Mouse (Mus musculus): ENCODE measurements around the gene Ndufb6. TPM values are rescaled to one million over a fixed set of nuclear protein-coding genes. Genes with fewer than 3 reads are reported as not detected.

Gene Ndufb6
- polyA plus RNA-seq, 1 experiment: 59.3 TPM

DNA sequence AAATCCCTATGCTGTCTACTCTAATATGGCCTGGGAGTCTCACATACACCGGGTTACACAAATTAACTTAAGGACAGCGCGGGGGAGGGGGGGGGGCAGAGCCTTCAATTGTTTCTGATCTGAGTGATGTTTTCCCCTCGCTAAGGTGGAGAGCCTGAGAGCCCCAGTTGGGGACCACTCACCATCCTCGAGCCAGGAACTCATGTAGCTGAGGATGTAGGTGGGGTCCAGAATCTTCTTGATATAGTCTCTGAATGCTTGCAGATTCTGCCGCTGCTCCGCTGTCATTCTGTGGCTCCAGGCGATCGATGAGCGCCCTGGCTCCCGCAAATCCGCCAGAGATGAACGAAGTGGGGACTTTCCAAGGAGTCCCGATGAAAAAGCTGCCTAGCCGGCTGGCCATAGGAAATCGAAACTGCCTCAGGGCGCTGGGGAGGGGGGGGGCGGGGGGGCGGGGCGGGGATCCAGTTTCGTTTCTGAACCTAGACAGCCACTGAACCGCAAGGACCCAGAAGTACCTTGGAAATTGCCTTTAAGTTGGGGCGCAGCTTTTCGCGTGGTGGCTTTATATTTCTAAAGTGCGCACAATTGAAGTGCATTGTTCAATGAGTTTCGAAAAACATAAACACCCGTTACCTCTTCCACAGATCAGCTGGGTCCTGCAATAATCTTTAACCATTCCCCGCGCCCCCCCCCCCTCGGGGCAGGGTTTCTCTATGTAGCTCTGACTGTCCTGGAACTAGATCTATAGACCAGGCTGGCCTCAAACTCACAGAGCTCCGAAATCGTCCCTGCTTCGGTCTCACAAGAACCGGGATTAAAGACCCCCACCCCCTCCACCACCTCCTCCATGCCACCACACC lies 39.6 kb downstream of the Ndufb6 start, which contains the start of gene Ddx58:
TSS of gene Ddx58 (minus strand) at position 420 of the 863 bp plus-strand sequence.
- peak; percentile 61 for DNase-seq
- TF ChIP-seq CTCF (IDR thresholded peaks at IDR 0.05; ENCODE audit: insufficient read depth, low read length) (no peak), POLR2A (IDR thresholded peaks at IDR 0.05; ENCODE audit: borderline replicate concordance, extremely low read depth, low read depth, low read length) (0 out of 2 replicates have a peak, but pooled peaks have one; percentile 40)
- 2% methylated on average over 35 of the region's 35 CpGs for WGBS
- peak within 1 kb of the TSS; percentile 92 for H3K4me3 ChIP-seq (replicated peaks; ENCODE audit: extremely low read depth, low read depth, low read length)
- peaks cover 6% of the 10 kb centered on the region for H3K4me1 ChIP-seq (ENCODE audit: control insufficient read depth, insufficient read depth, low read length)

DNA sequence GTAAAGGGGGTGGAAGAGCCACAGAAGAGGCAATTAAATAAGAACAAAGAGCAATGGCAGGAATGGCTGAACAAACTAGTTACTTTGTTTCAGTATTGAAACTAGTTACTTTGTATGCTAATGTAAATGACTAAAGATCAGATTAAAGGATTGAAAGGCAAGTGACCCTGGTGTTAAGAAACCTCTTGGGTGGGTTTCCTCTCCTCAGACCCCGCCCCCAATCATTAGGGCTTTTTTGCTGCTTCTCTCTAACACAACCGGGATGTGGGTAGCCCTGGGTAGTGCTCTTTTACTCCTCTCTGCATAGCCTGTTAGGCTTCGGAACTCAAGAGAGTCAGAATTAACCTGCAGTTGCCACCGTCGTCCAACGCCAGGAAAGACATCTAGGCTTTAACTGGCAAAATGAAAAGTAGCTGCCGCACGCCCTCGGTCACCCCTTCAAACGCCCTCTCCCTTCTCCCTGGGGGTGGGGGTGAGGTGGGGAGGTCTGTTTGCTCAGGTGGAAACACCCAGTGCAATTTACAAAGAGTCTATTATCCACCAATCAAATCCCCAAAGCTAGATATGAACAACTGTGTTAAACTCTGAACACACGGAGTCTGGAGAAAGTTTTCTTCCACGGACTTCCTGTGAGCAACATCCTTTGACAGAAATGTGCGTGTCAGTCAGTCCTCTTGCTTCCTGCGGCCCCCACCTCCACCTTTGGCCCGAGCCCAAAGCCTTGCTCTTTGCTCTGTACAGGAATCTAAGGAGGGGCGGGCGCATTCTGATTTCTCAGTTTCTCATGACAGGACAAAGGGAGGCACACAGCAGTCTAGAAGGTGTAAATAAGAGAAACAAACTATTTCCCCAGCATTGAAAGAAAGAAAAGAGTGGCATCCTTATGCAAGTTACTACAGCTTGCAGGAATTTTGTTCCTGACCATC lies 40.5 kb downstream of the Ndufb6 start:
- TF ChIP-seq POLR2A (IDR thresholded peaks at IDR 0.05; ENCODE audit: borderline replicate concordance, extremely low read depth, low read depth, low read length): no peak
- TF ChIP-seq CTCF (IDR thresholded peaks at IDR 0.05; ENCODE audit: insufficient read depth, low read length): no peak
- 1% methylated on average over 17 of the region's 17 CpGs for WGBS
- DNase-seq: peak; percentile 67
- peaks cover 6% of the 10 kb centered on the region for H3K4me1 ChIP-seq (ENCODE audit: control insufficient read depth, insufficient read depth, low read length)
- H3K4me3 ChIP-seq (replicated peaks; ENCODE audit: extremely low read depth, low read depth, low read length): peak overlapping the region; percentile 92

DNA sequence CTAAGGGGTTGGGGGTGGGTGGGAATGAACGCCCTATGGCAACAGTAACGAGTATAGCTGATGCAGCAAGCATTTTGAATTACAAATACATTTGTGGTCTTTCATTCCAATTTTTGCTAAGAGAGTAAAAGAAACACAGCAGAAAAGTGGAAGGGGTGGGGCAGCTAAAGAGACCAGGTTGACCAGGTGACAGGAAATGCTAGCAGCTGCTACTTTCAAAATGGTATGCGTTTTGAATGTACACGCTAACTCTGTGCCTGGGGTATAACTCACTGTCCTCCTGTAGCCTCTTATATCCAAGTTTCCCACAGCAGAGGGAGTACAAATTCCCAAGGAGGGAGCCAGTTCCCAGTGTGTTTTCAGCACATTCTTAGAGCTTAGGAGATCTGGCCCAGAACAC lies 42.4 kb downstream of the Ndufb6 start:
- WGBS: 71% methylated on average over 4 of the region's 4 CpGs
- H3K4me3 ChIP-seq (replicated peaks; ENCODE audit: extremely low read depth, low read depth, low read length): no peak overlapping the region
- TF ChIP-seq POLR2A (IDR thresholded peaks at IDR 0.05; ENCODE audit: borderline replicate concordance, extremely low read depth, low read depth, low read length) (no peak), CTCF (IDR thresholded peaks at IDR 0.05; ENCODE audit: insufficient read depth, low read length) (no peak)
- peaks cover 6% of the 10 kb centered on the region for H3K4me1 ChIP-seq (ENCODE audit: control insufficient read depth, insufficient read depth, low read length)
- no peak for DNase-seq

DNA sequence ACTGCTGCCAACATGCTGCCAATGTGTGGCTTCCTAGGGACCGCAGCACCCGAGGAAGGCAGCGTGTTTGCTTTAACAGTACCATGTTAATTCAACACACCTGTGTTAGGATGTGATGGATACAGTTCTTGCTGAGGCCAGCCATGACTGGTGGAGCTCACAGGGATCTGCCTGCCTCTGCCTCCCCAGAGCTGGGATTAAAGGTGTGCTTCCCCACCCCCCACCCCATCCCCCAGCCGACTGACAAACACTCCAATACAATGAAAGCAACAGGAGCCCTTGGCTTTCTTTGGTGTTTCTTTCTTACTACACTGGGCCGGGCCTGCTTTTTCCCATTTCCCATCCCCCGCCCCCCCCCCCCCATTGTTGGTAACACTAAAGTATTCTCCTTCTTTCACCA lies 45.0 kb downstream of the Ndufb6 start:
- Histone ChIP-seq H3K4me1 (ENCODE audit: control insufficient read depth, insufficient read depth, low read length) (peaks cover 2% of the 10 kb centered on the region; the same call in 1 of the 2 replicates), H3K4me3 (replicated peaks; ENCODE audit: extremely low read depth, low read depth, low read length) (no peak overlapping the region)
- no peak for TF ChIP-seq POLR2A (IDR thresholded peaks at IDR 0.05; ENCODE audit: borderline replicate concordance, extremely low read depth, low read depth, low read length)
- no peak for TF ChIP-seq CTCF (IDR thresholded peaks at IDR 0.05; ENCODE audit: insufficient read depth, low read length)
- WGBS: 78% methylated on average over 6 of the region's 6 CpGs
- no peak for DNase-seq

DNA sequence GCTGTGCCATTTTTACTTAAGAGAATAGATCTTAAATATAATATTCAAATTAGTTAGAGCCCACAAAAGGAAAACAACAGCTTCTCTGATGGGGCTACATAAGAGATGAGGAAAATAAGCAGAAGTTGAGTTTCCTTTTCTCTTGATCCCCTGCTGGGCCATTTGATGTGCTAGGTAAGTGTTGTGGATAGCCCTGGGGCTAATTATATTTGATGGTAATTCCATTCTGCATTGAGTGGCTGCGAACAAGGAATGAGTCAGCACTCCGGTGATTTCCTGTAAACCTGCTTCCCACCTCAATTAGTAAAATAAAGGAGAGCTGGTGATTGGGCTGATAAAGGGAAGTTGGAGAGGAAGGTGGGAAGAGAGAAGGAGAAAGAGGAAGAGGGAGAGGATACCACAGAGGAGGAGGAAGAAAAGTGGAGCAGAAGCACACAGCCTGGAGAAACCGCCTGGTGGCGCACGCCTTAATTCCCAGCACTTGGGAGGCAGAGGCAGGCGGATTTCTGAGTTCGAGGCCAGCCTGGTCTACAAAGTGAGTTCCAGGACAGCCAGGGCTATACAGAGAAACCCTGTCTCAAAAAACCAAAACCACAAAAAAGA lies 46.1 kb downstream of the Ndufb6 start:
- TF ChIP-seq CTCF (IDR thresholded peaks at IDR 0.05; ENCODE audit: insufficient read depth, low read length) (no peak), POLR2A (IDR thresholded peaks at IDR 0.05; ENCODE audit: borderline replicate concordance, extremely low read depth, low read depth, low read length) (no peak)
- WGBS: 90% methylated on average over 7 of the region's 7 CpGs
- DNase-seq: no peak
- no peak overlapping the region for H3K4me3 ChIP-seq (replicated peaks; ENCODE audit: extremely low read depth, low read depth, low read length)
- peaks cover 2% of the 10 kb centered on the region; the same call in 1 of the 2 replicates for H3K4me1 ChIP-seq (ENCODE audit: control insufficient read depth, insufficient read depth, low read length)

DNA sequence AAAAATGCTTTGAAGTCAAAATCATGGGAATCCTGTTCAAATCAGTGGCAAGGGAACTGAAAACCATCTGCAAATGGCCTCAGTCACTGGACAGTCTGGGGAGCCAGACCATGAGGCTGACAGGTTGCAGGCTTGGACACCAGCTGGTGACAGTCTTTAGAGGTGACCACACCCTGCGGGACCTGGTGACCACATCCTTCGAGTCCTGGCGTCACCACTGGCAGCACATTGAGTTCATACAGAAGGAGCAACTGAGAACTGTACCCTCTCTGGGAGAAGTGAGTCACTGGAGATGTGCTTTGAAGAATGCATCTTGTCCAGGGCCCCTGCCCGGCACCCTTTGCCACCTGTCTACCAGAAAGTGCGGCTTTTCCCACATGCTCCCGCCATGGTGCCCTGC lies 49.5 kb downstream of the Ndufb6 start:
- TF ChIP-seq CTCF (IDR thresholded peaks at IDR 0.05; ENCODE audit: insufficient read depth, low read length): no peak
- Histone ChIP-seq H3K4me1 (ENCODE audit: control insufficient read depth, insufficient read depth, low read length) (no peaks in the 10 kb centered on the region), H3K4me3 (replicated peaks; ENCODE audit: extremely low read depth, low read depth, low read length) (no peak overlapping the region)
- WGBS: 91% methylated on average over 6 of the region's 6 CpGs
- no peak for DNase-seq

DNA sequence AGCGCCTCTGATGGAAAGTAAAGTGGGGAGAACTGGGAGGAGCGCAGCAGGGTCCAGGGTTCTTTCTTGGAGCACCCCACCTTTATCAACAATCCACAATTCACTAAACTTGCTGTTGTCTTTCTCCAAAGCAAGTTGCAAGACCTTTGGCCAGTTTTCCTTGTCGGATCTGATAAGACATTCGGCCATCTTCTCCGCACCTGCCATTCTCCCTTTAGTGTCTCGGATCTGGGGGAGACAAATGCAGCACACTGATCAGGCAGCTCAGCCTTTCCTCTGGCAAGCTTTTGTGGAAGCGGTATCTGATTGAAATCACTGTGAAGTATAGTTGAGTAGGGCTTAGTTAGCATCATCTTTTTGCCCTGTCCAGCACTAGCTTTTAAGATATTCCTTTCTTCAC lies 51.3 kb downstream of the Ndufb6 start:
- Histone ChIP-seq H3K4me1 (ENCODE audit: control insufficient read depth, insufficient read depth, low read length) (no peaks in the 10 kb centered on the region), H3K4me3 (replicated peaks; ENCODE audit: extremely low read depth, low read depth, low read length) (no peak overlapping the region)
- TF ChIP-seq POLR2A (IDR thresholded peaks at IDR 0.05; ENCODE audit: borderline replicate concordance, extremely low read depth, low read depth, low read length) (no peak), CTCF (IDR thresholded peaks at IDR 0.05; ENCODE audit: insufficient read depth, low read length) (no peak)
- DNase-seq: no peak
- 90% methylated on average over 7 of the region's 7 CpGs for WGBS

DNA sequence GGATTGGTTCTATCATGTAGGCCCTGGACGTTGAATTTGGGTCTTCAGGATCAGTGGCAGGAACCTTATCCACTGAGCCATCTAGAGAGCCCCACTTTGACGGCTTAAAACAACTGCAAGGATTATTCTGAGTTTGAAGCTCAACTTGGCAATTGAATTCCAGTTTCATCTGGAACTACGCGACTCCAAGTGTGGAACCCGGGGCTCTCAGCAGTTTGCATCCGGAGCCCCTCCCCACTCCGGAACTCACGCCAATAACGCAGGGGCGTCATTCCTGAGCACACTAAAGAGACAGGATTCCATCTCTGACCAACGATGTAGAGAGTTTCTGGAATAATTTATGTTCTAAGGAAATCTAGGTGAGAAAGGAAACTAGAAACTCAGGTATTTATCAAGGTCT lies 52.1 kb downstream of the Ndufb6 start:
- DNase-seq: no peak
- no peak for TF ChIP-seq POLR2A (IDR thresholded peaks at IDR 0.05; ENCODE audit: borderline replicate concordance, extremely low read depth, low read depth, low read length)
- no peak for TF ChIP-seq CTCF (IDR thresholded peaks at IDR 0.05; ENCODE audit: insufficient read depth, low read length)
- Histone ChIP-seq H3K4me3 (replicated peaks; ENCODE audit: extremely low read depth, low read depth, low read length) (no peak overlapping the region), H3K4me1 (ENCODE audit: control insufficient read depth, insufficient read depth, low read length) (no peaks in the 10 kb centered on the region)
- 70% methylated on average over 11 of the region's 11 CpGs for WGBS

DNA sequence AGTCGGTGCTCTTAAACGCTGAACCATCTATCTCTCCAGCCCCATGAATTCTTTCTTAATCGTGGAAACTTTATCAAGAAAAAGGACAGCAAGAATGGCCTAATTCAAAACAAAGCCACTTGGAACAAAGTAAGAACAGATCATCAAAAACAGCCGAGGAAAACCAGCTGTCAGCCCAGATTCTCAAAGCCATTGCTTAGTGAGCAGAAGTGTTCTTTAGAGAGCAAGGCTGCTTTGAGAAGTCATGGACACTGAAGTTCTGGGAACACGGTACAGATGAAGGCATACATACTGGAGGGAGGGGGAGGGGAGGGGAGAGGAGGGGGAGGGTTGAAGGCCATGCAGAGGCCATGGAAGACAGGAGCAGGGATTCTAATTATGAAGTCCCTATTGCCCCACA lies 53.1 kb downstream of the Ndufb6 start:
- WGBS: 57% methylated on average over 5 of the region's 5 CpGs
- Histone ChIP-seq H3K4me3 (replicated peaks; ENCODE audit: extremely low read depth, low read depth, low read length) (no peak overlapping the region), H3K4me1 (ENCODE audit: control insufficient read depth, insufficient read depth, low read length) (no peaks in the 10 kb centered on the region)
- TF ChIP-seq POLR2A (IDR thresholded peaks at IDR 0.05; ENCODE audit: borderline replicate concordance, extremely low read depth, low read depth, low read length) (no peak), CTCF (IDR thresholded peaks at IDR 0.05; ENCODE audit: insufficient read depth, low read length) (no peak)
- no peak for DNase-seq

All from lung, adult 2 months (tissue).